Mouse (Mus musculus) activated CD4-positive, CD25-positive, alpha-beta regulatory T cell (primary cell): Measurements from ENCODE around the gene Slitrk3. TPM values are rescaled to one million over a fixed set of nuclear protein-coding genes. Genes with fewer than 3 reads are reported as not detected.

ENCODE experiments used
- polyA plus RNA-seq, 2 experiments: library from polyadenylated mRNA; unstranded; fragments of 100-300 nt; shearing (Covaris generic); gene quantifications; one replicate each; pipeline ENCODE4 v1.2.1; 2017

Gene Slitrk3
- under 1 TPM in 1 of 2 experiments, not detected in 1; 0.10 TPM for polyA plus RNA-seq

DNA sequence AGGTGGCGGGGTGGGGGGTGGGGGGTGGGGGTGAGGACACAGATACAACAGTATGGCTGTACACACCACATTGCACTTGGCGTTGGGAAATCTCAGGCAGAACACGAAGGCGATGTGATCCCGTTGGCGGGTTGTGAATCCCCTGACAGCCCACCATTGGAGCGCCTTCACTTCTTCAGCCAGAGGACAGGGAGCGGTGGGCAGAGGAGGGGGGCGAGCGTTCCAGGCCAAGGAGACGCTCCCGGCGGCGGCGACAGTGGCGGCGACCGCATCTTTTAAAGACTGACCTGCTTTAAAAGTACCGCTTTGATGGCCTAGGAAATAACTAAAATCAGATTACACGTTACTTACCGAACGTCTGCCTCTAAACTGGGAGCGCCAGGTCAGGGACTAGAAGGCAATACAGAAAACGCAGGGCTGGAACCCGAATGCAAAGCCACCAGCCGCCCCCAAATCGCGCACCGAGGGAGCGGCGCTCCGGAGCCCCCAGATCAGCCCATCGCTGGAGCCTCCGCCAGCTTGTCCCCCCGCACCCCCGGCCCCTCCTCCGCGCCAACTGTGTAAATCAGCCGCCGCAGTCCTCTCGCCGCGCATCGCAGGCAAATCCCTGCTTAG lies at the start of gene Slitrk3:
TSS of gene Slitrk3 (minus strand) at position 607 of the 615 bp plus-strand sequence.

Other genes with a start within 250 kb of the Slitrk3 start
- under 1 TPM in 1 of 2 experiments, not detected in 1; 0.02 TPM for gene Sis, start 89.9 kb downstream of the Slitrk3 start, polyA plus RNA-seq